Mouse (Mus musculus) C2C12 (cell line): ENCODE data around the gene Edn2. TPM values are rescaled to one million over a fixed set of nuclear protein-coding genes. Genes with fewer than 3 reads are reported as not detected.

ENCODE experiments used
- H3K27me3 ChIP-seq: one replicate; pipeline ENCODE4 v1.6.1; 2011; ENCODE audit not compliant: control insufficient read depth, insufficient read depth, insufficient read length
- H3K36me3 ChIP-seq: one replicate; pipeline ENCODE4 v1.6.1; 2011; ENCODE audit not compliant: control insufficient read depth, insufficient read depth
- H3K4me3 ChIP-seq: one replicate; pipeline ENCODE4 v1.5.1; 2011; ENCODE audit warnings: mild to moderate bottlenecking, control low read depth; ENCODE audit not compliant: poor library complexity, insufficient read depth, severe bottlenecking
- H3K79me2 ChIP-seq: one replicate; pipeline ENCODE4 v1.6.1; 2011; ENCODE audit not compliant: control insufficient read depth, insufficient read depth
- H3K79me3 ChIP-seq: one replicate; pipeline ENCODE4 v1.6.1; 2011; ENCODE audit warnings: low read depth, control low read depth
- H3ac ChIP-seq: one replicate; pipeline ENCODE3; 2011; ENCODE audit warnings: low read depth; ENCODE audit not compliant: control insufficient read depth, insufficient read length
- CEBPB ChIP-seq: IDR thresholded peaks from one replicate; pipeline ENCODE4 v1.6.1; 2011; ENCODE audit warnings: low read depth, mild to moderate bottlenecking, control low read depth, moderate library complexity
- CTCF ChIP-seq: IDR thresholded peaks from one replicate; pipeline ENCODE4 v1.5.1; 2011; ENCODE audit not compliant: control insufficient read depth, insufficient read depth, insufficient read length
- FOSL1 ChIP-seq: IDR thresholded peaks from one replicate; pipeline ENCODE4 v1.8.0; 2011; ENCODE audit warnings: mild to moderate bottlenecking, low read length; ENCODE audit not compliant: poor library complexity, insufficient read depth, severe bottlenecking
- MAX ChIP-seq: IDR thresholded peaks from one replicate; pipeline ENCODE4 v1.6.1; 2011; ENCODE audit warnings: mild to moderate bottlenecking, control low read depth
- MYOD1 ChIP-seq: IDR thresholded peaks from one replicate; pipeline ENCODE4 v1.6.1; 2011; ENCODE audit warnings: low read depth; ENCODE audit not compliant: control insufficient read depth, insufficient read length
- MYOG ChIP-seq: IDR thresholded peaks from one replicate; pipeline ENCODE4 v1.6.1; 2011; ENCODE audit not compliant: control insufficient read depth, insufficient read length; ENCODE audit errors: extremely low read depth
- USF1 ChIP-seq: IDR thresholded peaks from one replicate; pipeline ENCODE4 v1.6.1; 2011; ENCODE audit warnings: low read depth, mild to moderate bottlenecking, control low read depth, moderate library complexity
- polyA plus RNA-seq: library from polyadenylated mRNA; unstranded; fragments of >200 nt; fragmentation: generic; extraction: Trizol; gene quantifications from one replicate; pipeline ENCODE4 v1.2.1, GENCODE M21; 2012; ENCODE audit warnings: missing spikeins

Edn2 gene
- polyA plus RNA-seq, 1 experiment = not detected

DNA sequence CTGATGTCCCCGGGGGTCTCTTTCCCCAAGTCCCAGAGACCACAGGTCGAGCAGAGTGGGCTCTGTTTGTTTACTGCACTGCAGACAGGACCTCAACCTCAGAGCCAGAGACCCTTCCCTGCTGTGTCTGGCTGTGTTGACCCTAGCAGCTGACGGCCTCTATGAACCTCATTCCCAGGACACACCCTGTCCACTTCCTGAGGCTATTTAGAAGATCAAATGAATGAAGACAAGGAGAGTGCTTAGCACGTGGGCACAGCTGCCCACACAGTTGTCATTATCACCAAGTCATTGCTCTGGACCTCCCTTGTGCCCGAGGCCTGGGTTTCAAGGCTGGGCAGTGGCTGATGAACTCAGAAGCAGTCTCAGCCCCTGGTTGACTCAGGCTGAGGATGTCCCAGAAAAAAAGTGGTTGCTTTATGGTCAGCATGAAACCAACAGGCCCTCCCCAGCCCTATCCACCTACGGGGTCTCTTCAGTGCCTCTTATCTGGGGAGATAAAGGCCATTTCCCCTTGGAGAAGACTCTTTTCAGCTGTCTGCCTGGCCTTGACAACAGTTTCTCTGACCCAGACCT lies 10.6 kb upstream of the Edn2 start:
- H3ac ChIP-seq = no peak overlapping the region
- no peaks in the 10 kb centered on the region for H3K79me3 ChIP-seq
- H3K36me3 ChIP-seq = no peaks in the 10 kb centered on the region
- no peak overlapping the region for H3K4me3 ChIP-seq
- H3K27me3 ChIP-seq = no peaks in the 10 kb centered on the region
- H3K79me2 ChIP-seq = no peaks in the 10 kb centered on the region
- TF ChIP-seq MYOG (no peak), MAX (peak; percentile 94), CTCF (no peak), USF1 (peak; percentile 26), FOSL1 (no peak), MYOD1 (peak; percentile 62), CEBPB (no peak)

GRCm38 (mm10) chr4:120151906-120152305 lies 9.1 kb upstream of the Edn2 start:
- no peak overlapping the region for H3ac ChIP-seq
- no peaks in the 10 kb centered on the region for H3K79me2 ChIP-seq
- H3K36me3 ChIP-seq = no peaks in the 10 kb centered on the region
- no peaks in the 10 kb centered on the region for H3K79me3 ChIP-seq
- H3K27me3 ChIP-seq = no peaks in the 10 kb centered on the region
- H3K4me3 ChIP-seq = no peak overlapping the region
- TF ChIP-seq MYOG (no peak), FOSL1 (peak; percentile 83), CTCF (no peak), MAX (peak; percentile 40), USF1 (no peak)

GRCm38 (mm10) chr4:120152648-120153047 lies 8.4 kb upstream of the Edn2 start:
- H3K4me3 ChIP-seq = no peak overlapping the region
- TF ChIP-seq MYOG = no peak
- no peak for TF ChIP-seq CEBPB
- no peak for TF ChIP-seq FOSL1
- TF ChIP-seq MAX = no peak
- no peak for TF ChIP-seq USF1
- TF ChIP-seq CTCF = no peak
- TF ChIP-seq MYOD1 = no peak
- no peaks in the 10 kb centered on the region for H3K79me2 ChIP-seq
- no peaks in the 10 kb centered on the region for H3K79me3 ChIP-seq
- H3ac ChIP-seq = no peak overlapping the region
- H3K36me3 ChIP-seq = no peaks in the 10 kb centered on the region
- H3K27me3 ChIP-seq = no peaks in the 10 kb centered on the region

DNA sequence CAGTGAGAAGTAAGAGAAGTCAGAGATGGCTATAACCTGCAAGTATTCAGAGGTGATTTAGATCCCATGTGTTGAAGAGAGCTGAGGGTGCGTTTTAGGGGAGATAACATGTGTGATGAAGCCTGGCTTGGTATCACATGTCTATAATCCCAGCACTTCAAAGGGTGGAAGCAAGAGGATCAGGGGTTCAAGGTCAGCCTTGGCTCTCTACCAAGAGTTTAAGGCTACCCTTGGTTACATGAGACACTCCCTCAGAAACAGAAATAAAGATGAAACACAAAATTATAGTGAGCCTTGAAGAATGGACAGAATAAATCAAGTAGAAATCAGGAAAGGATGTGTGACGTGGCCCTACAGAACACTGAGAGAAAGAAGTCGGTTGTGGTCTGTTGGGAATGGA lies 7.3 kb upstream of the Edn2 start:
- H3K27me3 ChIP-seq = no peaks in the 10 kb centered on the region
- H3K36me3 ChIP-seq = no peaks in the 10 kb centered on the region
- TF ChIP-seq USF1 (no peak), FOSL1 (no peak), CEBPB (no peak), MAX (no peak), MYOG (no peak), CTCF (no peak), MYOD1 (no peak)
- no peaks in the 10 kb centered on the region for H3K79me2 ChIP-seq
- no peak overlapping the region for H3ac ChIP-seq
- no peaks in the 10 kb centered on the region for H3K79me3 ChIP-seq
- no peak overlapping the region for H3K4me3 ChIP-seq

DNA sequence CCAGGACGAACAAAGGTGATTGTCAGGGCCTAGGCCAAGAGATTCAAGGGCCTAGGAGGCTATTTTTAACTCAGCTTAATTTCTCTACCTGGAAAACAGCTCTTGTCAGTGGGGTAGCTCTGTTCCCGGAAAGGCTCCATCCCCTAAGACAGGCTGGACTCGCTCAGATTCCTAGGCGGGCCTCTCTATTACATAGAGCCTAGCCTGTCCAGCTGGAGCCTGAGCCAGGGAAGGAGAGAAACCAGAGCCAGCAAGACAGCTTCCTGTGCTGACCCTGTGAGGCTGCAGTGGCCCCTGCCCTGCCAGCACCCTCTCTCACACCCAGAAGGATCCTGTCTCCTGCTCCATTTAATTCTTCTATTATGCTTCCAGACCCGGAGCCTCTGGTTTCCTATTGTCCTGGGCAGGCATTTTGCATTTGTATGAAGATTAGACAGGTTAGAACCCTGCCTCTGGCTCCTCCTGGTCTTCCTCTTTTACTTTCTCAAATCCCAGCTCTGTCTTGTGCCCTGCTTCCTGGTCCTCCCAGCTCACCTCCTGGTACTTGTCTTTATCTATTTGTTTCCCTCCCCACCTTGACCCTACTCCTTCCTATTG lies 2.2 kb upstream of the Edn2 start:
- H3K79me3 ChIP-seq = no peaks in the 10 kb centered on the region
- H3K27me3 ChIP-seq = no peaks in the 10 kb centered on the region
- no peaks in the 10 kb centered on the region for H3K79me2 ChIP-seq
- TF ChIP-seq CEBPB (no peak), MAX (no peak), CTCF (no peak), FOSL1 (no peak), MYOG (no peak), USF1 (no peak), MYOD1 (no peak)
- H3K36me3 ChIP-seq = no peaks in the 10 kb centered on the region
- H3ac ChIP-seq = no peak overlapping the region
- H3K4me3 ChIP-seq = no peak overlapping the region

DNA sequence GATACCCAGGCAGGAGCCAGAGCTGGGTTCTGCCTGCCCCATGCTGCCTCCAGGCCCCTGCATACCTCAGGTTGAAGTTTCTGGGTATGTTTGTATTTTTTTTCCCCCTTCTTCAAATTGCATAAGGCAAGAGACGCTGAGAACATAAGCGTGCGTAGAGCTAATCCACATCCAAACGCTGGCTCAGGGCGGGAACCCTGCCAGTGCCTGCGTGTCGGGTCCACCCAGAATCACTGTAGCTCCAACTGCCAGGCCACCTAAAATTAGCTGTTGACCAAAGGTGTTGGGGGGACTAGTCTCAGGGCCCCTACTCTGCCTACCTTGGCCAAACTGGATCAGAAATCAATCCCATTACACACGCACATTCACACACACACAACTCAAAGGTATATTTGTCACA lies 1.6 kb downstream of the Edn2 start:
- Histone ChIP-seq H3K79me2 (no peaks in the 10 kb centered on the region), H3K27me3 (no peaks in the 10 kb centered on the region), H3K4me3 (no peak overlapping the region), H3K36me3 (no peaks in the 10 kb centered on the region), H3K79me3 (no peaks in the 10 kb centered on the region), H3ac (no peak overlapping the region)
- TF ChIP-seq USF1 = no peak
